In the genomic region with DNA sequence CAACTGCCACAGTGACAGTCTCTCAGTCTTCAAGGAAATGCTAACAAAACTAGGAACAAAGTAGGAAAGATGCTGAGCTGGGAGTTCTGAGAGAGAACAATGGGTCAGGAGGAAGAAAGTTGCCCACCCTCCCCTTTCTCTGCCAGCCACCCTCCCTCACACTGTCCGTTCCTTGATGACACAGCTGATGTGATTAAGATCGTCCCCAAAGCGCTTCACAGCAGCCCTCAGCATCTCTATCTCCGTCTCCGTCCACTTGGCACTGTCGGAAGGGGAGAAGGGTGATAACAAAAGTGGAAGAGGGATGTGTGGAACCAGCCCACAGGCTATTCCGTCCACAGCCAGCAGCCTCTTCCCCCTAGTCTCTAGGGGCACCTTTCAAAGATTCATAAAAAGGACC, we compare ENCODE assay signal across 9 mouse cellular contexts. TPM values are rescaled to one million over a fixed set of nuclear protein-coding genes. Genes with fewer than 3 reads are reported as not detected.
A peak's percentile ranks its signal among the peaks of the same experiment; 100 is the strongest.
DNase-seq lines count a peak whose midpoint lies in the region; ATAC-seq lines count a peak whose summit lies in the region.
"Had no signal": no experiment of that assay in that cellular context is flagged by ENCODE, and none has a peak within 500 bp of the region (broad histone marks: within the 10 kb centered on the region; RNA-seq: fewer than 3 reads in every experiment).

No protein-coding gene starts in this region.

- 27% methylated on average over 7 of the region's 7 CpGs for WGBS in hindbrain, embryonic 12.5 days
- 67% methylated on average over 6 of the region's 7 CpGs for WGBS in macrophage (ENCODE audit: missing documents)

- H3K9ac ChIP-seq in hindbrain, embryonic 12.5 days, result peak overlapping the region; percentile 92

- peaks cover 21% of the 10 kb centered on the region for H3K36me3 ChIP-seq in hindbrain, embryonic 12.5 days
- H3K36me3 ChIP-seq in macrophage (ENCODE audit: inconsistent target), result peaks cover 12% of the 10 kb centered on the region; the same call in 1 of the 2 replicates

- H3K9me3 ChIP-seq in hindbrain, embryonic 12.5 days (replicated peaks), result no peaks in the 10 kb centered on the region

- peaks cover 37% of the 10 kb centered on the region for H3K4me1 ChIP-seq in hindbrain, embryonic 12.5 days

- no peaks in the 10 kb centered on the region for H3K27me3 ChIP-seq in hindbrain, embryonic 12.5 days
- H3K27me3 ChIP-seq: Patski had no signal

- peaks cover 25% of the 10 kb centered on the region for H3K79me2 ChIP-seq in macrophage (ENCODE audit: inconsistent target)

- DNase-seq in kidney, adult 9 months, result peak; percentile 22
- no peak for DNase-seq in kidney, adult 8-10 months
- DNase-seq in cerebellum, adult 9-10 months, result peak; percentile 44
- no peak for DNase-seq in layer of hippocampus, adult 9-11 months
- no peak for DNase-seq in urinary bladder, postnatal 36 days (ENCODE audit: low spot score in 2 of 2)

- peak overlapping the region; percentile 91 for H3K4me3 ChIP-seq in hindbrain, embryonic 12.5 days
- peak overlapping the region; percentile 57 for H3K4me3 ChIP-seq in macrophage (ENCODE audit: inconsistent target)

- H3K4me2 ChIP-seq in hindbrain, embryonic 12.5 days (replicated peaks), result peak overlapping the region; percentile 98

- peak overlapping the region; percentile 92 for H3K27ac ChIP-seq in hindbrain, embryonic 12.5 days
- H3K27ac ChIP-seq in macrophage, result peak overlapping the region; percentile 75

- no peak for ATAC-seq in hindbrain, embryonic 12.5 days (ENCODE audit: low FRiP score)
- no peak for ATAC-seq in CD4-positive, CD25-positive, alpha-beta regulatory T cell, adult 4 months

RNA-seq across cellular contexts. Expression of gene 0610010K14Rik, which starts 1.0 kb away (rescaled TPM):
- 197 and 210 TPM in 2 replicates for polyA plus RNA-seq in hindbrain, embryonic 12.5 days (2016; fragmentation: Nextera tagmentation; extraction: Ambion mirVana)
- 10 to 100 TPM in 15 of 26 experiments, 1 to 10 TPM in 11; 3.2 to 41.6 (median 12.0) TPM for total RNA-seq in macrophage (2018; cell fraction: chromatin; rRNA removed)
- 10 to 100 TPM; 27.5 to 53.2 (median 39.7) TPM for total RNA-seq in macrophage (2018; cell fraction: cytosol; rRNA removed)
- total RNA-seq in macrophage (2018; cell fraction: nucleus; rRNA removed), result 10 to 100 TPM in 21 of 26 experiments, 1 to 10 TPM in 5; 5.8 to 55.5 (median 12.9) TPM
- polyA plus RNA-seq in macrophage (2018), result 55.0 to 61.6 TPM (median 59.2 TPM) in 3 replicates
- 100 to 1,000 TPM; 123 to 141 TPM for polyA plus RNA-seq in CD4-positive, CD25-positive, alpha-beta regulatory T cell, adult 4 months (2017; shearing (Covaris generic))

RNA-seq across cellular contexts. Expression of gene Gm21988, which starts 2.9 kb away (rescaled TPM):
- 11.3 and 14.6 TPM in 2 replicates for polyA plus RNA-seq in hindbrain, embryonic 12.5 days (2016; fragmentation: Nextera tagmentation; extraction: Ambion mirVana)
- 1 to 10 TPM in 25 of 26 experiments, under 1 TPM in 1; 0.60 to 8.8 (median 3.3) TPM for total RNA-seq in macrophage (2018; cell fraction: chromatin; rRNA removed)
- 1 to 10 TPM; 2.5 to 9.0 (median 4.9) TPM for total RNA-seq in macrophage (2018; cell fraction: cytosol; rRNA removed)
- total RNA-seq in macrophage (2018; cell fraction: nucleus; rRNA removed), result 1 to 10 TPM in 25 of 26 experiments, not detected in 1; 1.0 to 7.4 (median 3.1) TPM
- polyA plus RNA-seq in macrophage (2018), result 2.6 to 6.0 TPM (median 4.8 TPM) in 3 replicates
- polyA plus RNA-seq in CD4-positive, CD25-positive, alpha-beta regulatory T cell, adult 4 months (2017; shearing (Covaris generic)), result 1 to 10 TPM; 3.3 to 5.3 TPM

RNA-seq across cellular contexts. Expression of gene Rnasek, which starts 2.9 kb away (rescaled TPM):
- 195 and 200 TPM in 2 replicates for polyA plus RNA-seq in hindbrain, embryonic 12.5 days (2016; fragmentation: Nextera tagmentation; extraction: Ambion mirVana)
- total RNA-seq in macrophage (2018; cell fraction: chromatin; rRNA removed), result 10 to 100 TPM in 16 of 26 experiments, 1 to 10 TPM in 9, not detected in 1; 2.2 to 48.8 (median 14.2) TPM
- 100 to 1,000 TPM; 330 to 560 (median 424) TPM for total RNA-seq in macrophage (2018; cell fraction: cytosol; rRNA removed)
- total RNA-seq in macrophage (2018; cell fraction: nucleus; rRNA removed), result 100 to 1,000 TPM in 13 of 26 experiments, 10 to 100 TPM in 13; 35.3 to 159 (median 98.4) TPM
- 534 to 573 TPM (median 562 TPM) in 3 replicates for polyA plus RNA-seq in macrophage (2018)
- 100 to 1,000 TPM; 218 TPM for polyA plus RNA-seq in CD4-positive, CD25-positive, alpha-beta regulatory T cell, adult 4 months (2017; shearing (Covaris generic))

RNA-seq across cellular contexts. Expression of gene Bcl6b, which starts 7.1 kb away (rescaled TPM):
- 5.4 and 8.3 TPM in 2 replicates for polyA plus RNA-seq in hindbrain, embryonic 12.5 days (2016; fragmentation: Nextera tagmentation; extraction: Ambion mirVana)
- total RNA-seq in macrophage (2018; cell fraction: chromatin; rRNA removed), result not detected
- under 1 TPM in 12 of 26 experiments, not detected in 14; 0.03 to 0.33 (median 0.09) TPM for total RNA-seq in macrophage (2018; cell fraction: cytosol; rRNA removed)
- 1 to 10 TPM in 2 of 26 experiments, under 1 TPM in 5, not detected in 19; 0.19 to 1.3 (median 0.23) TPM for total RNA-seq in macrophage (2018; cell fraction: nucleus; rRNA removed)
- 0.14 TPM in 1 of 3 replicates, not detected in the others for polyA plus RNA-seq in macrophage (2018)
- under 1 TPM; 0.31 to 0.56 TPM for polyA plus RNA-seq in CD4-positive, CD25-positive, alpha-beta regulatory T cell, adult 4 months (2017; shearing (Covaris generic))
- polyA plus RNA-seq: Patski had no signal

RNA-seq across cellular contexts. Expression of gene Slc16a13, which starts 15.9 kb away (rescaled TPM):
- 16.4 and 20.8 TPM in 2 replicates for polyA plus RNA-seq in hindbrain, embryonic 12.5 days (2016; fragmentation: Nextera tagmentation; extraction: Ambion mirVana)
- total RNA-seq in macrophage (2018; cell fraction: chromatin; rRNA removed), result 10 to 100 TPM in 8 of 26 experiments, 1 to 10 TPM in 17, not detected in 1; 1.1 to 13.1 (median 5.3) TPM
- 10 to 100 TPM in 11 of 26 experiments, 1 to 10 TPM in 15; 5.0 to 15.5 (median 9.5) TPM for total RNA-seq in macrophage (2018; cell fraction: cytosol; rRNA removed)
- total RNA-seq in macrophage (2018; cell fraction: nucleus; rRNA removed), result 10 to 100 TPM in 13 of 26 experiments, 1 to 10 TPM in 13; 2.6 to 21.5 (median 10.2) TPM
- 7.4 to 12.5 TPM (median 10.7 TPM) in 3 replicates for polyA plus RNA-seq in macrophage (2018)
- polyA plus RNA-seq in CD4-positive, CD25-positive, alpha-beta regulatory T cell, adult 4 months (2017; shearing (Covaris generic)), result 1 to 10 TPM; 2.7 to 3.9 TPM

Comparison
In these comparisons a context has a peak if more than half of its experiments do, and no peak if none do; other contexts are left out.
1. DNase-seq: peak in kidney, adult 9 months (single experiment) and cerebellum, adult 9-10 months (single experiment); none in kidney, adult 8-10 months (0 of 2), layer of hippocampus, adult 9-11 months (single experiment) and urinary bladder, postnatal 36 days (0 of 2).